Mouse (Mus musculus) embryonic fibroblast, embryonic 13.5 days (primary cell): ENCODE results near the gene Hoxa7.

ENCODE experiments used
- CTCF ChIP-seq: IDR thresholded peaks from 2 replicates; pipeline ENCODE4 v1.5.1; 2011; ENCODE audit warnings: mild to moderate bottlenecking, control low read depth, low read length, moderate library complexity, borderline replicate concordance; ENCODE audit not compliant: insufficient read depth
- POLR2A ChIP-seq: IDR thresholded peaks from 2 replicates; pipeline ENCODE4 v1.6.1; 2011; ENCODE audit warnings: low read depth, mild to moderate bottlenecking, control low read depth, low read length, moderate library complexity

DNA sequence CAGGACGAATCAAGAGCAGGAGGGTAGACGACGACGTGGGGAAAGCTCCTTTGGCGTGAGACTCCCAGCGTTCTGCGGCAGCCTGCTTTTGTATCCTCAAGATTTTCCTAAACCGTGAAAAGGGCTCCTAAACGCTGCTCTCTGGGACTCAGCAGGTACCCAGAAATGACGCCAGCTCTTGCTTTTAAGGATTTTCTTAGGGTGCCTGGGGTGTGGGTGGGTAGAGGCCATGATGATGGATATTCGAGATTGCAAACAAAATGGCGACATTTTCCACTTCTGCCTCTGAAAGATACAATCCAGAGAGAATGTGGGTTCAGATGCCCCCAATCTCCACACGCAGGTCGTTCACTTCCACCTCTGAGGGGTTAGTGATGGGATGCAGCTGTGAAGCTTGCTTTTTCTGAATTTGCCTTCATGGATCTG, 53.9 kb downstream of the Hoxa7 start:
- TF ChIP-seq CTCF (no peak), POLR2A (no peak)
